Mouse (Mus musculus): ENCODE results near the gene Gm15446. TPM values are rescaled to one million over a fixed set of nuclear protein-coding genes. Genes with fewer than 3 reads are reported as not detected.
A peak's percentile ranks its signal among the peaks of the same experiment; 100 is the strongest.
"Not testable (repeated sequence)": the region's sequence is repeated elsewhere in the genome, so short reads cannot be mapped to it uniquely, and the experiment has no call there.

The Gm15446 gene
- 0.16 and 0.47 TPM in 2 replicates for polyA plus RNA-seq (2015; fragmentation: Nextera tagmentation; extraction: Ambion mirVana)

DNA sequence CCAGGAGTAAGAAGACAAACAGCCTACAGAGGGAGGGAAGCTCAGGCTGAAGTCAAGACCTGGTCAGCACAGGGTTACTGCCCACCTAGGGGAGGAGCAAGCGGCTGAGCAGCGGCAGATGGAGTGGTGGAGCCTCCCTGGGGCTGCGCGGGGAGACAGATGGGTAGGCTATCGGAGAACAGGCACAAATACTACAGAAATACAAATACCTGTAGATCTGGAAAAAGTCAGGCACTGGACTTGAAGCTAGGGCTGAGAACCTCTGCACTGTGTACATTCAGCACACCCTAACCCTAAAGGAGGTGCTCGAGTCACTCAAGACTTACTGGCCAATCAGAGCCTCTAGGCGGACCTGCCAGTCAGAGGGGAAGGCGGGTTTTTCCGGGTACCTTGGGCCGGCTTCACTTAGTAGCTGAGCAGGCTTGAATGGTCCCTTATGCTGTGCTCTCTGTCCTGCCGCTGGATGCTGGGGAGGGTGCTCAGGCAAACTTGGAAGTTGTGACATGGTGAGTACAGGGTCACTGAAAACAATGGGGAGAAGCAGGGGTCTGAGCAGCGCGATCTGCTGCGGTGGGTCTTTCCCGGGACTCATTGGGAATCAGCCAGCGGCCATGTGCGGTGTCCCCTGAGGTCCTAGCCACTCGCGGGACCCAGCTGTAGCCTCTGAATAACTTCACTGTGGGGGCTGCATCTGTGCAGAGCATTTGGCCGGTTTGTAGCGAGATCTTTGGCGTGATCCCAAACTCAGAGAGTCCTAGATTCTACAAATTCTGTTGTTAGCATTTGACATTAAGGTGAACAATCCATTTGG is at the start of gene Gm15446:
Gene Gm15446, plus strand, starts transcription at position 140 of the 811 bp plus-strand sequence.
- peak within 1 kb of the TSS; percentile 29; the same call in 1 of the 2 replicates for H3K27ac ChIP-seq
- peak within 1 kb of the TSS; percentile 70 for H3K4me3 ChIP-seq (replicated peaks)
- peak; percentile 99 for ATAC-seq (ENCODE audit: low read depth)

GRCm38 (mm10) chr5:109924129-109924528 is 929 bp downstream of the Gm15446 start:
- H3K27ac ChIP-seq; ATAC-seq (ENCODE audit: low read depth); H3K9me3 ChIP-seq (replicated peaks); H3K36me3 ChIP-seq; H3K27me3 ChIP-seq; DNase-seq: not testable (repeated sequence)
- peak overlapping the region; percentile 70 for H3K4me3 ChIP-seq (replicated peaks)
- 14% methylated on average over 2 of the region's 2 CpGs for WGBS (ENCODE audit: insufficient replicate concordance)
- peak overlapping the region; percentile 68 for H3K4me2 ChIP-seq
- H3K4me1 ChIP-seq (replicated peaks): peaks cover 16% of the 10 kb centered on the region
- peak overlapping the region; percentile 76 for H3K9ac ChIP-seq

More for the DNA sequence above, at the start of gene Gm15446:
- Histone ChIP-seq H3K4me1 (replicated peaks) (peaks cover 16% of the 10 kb centered on the region), H3K9ac (peak within 1 kb of the TSS; percentile 76), H3K4me2 (peak within 1 kb of the TSS; percentile 68)
- not testable (repeated sequence) for H3K36me3 ChIP-seq; H3K9me3 ChIP-seq (replicated peaks); H3K27me3 ChIP-seq
- under 1% methylated on average over 22 of the region's 22 CpGs for WGBS (ENCODE audit: insufficient replicate concordance)
- DNase-seq: peak; percentile 81

DNA sequence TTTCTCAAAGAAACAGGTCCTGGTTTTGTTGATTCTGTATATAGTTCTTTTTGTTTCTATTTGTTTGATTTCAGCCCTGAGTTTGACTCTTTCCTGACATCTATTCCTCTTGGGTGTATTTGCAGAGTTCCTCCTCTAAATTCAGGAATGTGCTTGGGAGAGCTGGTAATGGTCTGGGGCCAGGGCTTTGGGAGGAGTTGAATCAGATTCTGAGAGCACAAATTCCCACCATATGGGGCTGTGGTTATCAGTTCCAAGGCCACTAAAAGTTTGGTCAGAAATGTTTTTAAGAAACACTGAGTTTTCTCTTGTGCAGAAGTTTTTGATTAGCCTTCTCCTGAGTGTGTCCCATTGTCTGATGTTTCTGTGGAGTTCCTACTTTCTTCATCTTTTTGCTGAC is 1.7 kb downstream of the Gm15446 start:
- Histone ChIP-seq H3K9ac (no peak overlapping the region), H3K27me3 (no peaks in the 10 kb centered on the region), H3K4me3 (replicated peaks) (no peak overlapping the region), H3K9me3 (replicated peaks) (no peaks in the 10 kb centered on the region), H3K27ac (no peak overlapping the region), H3K36me3 (no peaks in the 10 kb centered on the region), H3K4me1 (replicated peaks) (peaks cover 16% of the 10 kb centered on the region), H3K4me2 (no peak overlapping the region)
- no peak for DNase-seq
- ATAC-seq (ENCODE audit: low read depth): no peak

- H3K4me2 ChIP-seq: no peak overlapping the region
- no peak overlapping the region for H3K9ac ChIP-seq
- DNase-seq (no peak), ATAC-seq (ENCODE audit: low read depth) (no peak)
- H3K9me3 ChIP-seq (replicated peaks): no peaks in the 10 kb centered on the region
- no peak overlapping the region for H3K27ac ChIP-seq
- WGBS (ENCODE audit: insufficient replicate concordance): no CpG with 5 or more reads among the region's 1 CpGs
- H3K4me1 ChIP-seq (replicated peaks): no peaks in the 10 kb centered on the region
- H3K36me3 ChIP-seq: no peaks in the 10 kb centered on the region
- no peak overlapping the region for H3K4me3 ChIP-seq (replicated peaks)
- H3K27me3 ChIP-seq: no peaks in the 10 kb centered on the region
These were observed 27.1 kb downstream of the Gm15446 start for GRCm38 (mm10) chr5:109950281-109950680.

DNA sequence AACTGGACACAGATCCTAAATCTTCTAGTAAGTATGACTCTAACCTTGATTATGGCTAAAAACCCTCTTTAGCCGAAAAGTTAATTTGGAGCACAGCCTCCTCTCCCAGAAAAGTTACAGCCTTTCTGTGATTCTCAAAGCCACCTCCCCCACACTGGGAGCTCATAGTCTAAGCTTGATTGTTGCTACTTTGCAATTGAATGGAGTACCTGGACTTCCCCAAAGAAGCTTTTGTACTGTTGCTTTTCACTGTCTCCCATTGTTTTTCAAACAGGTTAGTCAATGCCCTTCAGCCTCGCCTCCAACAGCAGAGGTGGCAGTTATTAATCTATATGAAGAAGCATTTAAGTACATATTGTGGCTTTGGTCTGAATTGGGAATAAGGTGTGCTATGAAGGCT is 57.5 kb downstream of the Gm15446 start:
- H3K4me2 ChIP-seq; H3K4me3 ChIP-seq (replicated peaks); H3K9ac ChIP-seq; H3K4me1 ChIP-seq (replicated peaks); H3K9me3 ChIP-seq (replicated peaks); H3K27ac ChIP-seq; ATAC-seq (ENCODE audit: low read depth); H3K27me3 ChIP-seq; H3K36me3 ChIP-seq; DNase-seq: not testable (repeated sequence)
- WGBS (ENCODE audit: insufficient replicate concordance): no CpG with 5 or more reads among the region's 2 CpGs

Other genes starting within 250 kb of the Gm15446 start
- 0.63 and 0.72 TPM in 2 replicates for gene 5430403G16Rik, start 232.4 kb upstream of the Gm15446 start, polyA plus RNA-seq (2015; fragmentation: Nextera tagmentation; extraction: Ambion mirVana)
- gene 4930522L14Rik, start 171.5 kb upstream of the Gm15446 start, polyA plus RNA-seq (2015; fragmentation: Nextera tagmentation; extraction: Ambion mirVana): 4.5 and 5.1 TPM in 2 replicates
- gene Zfp932, start 73.1 kb downstream of the Gm15446 start, polyA plus RNA-seq (2015; fragmentation: Nextera tagmentation; extraction: Ambion mirVana): 8.9 and 9.7 TPM in 2 replicates
- gene Gm17655, start 149.1 kb downstream of the Gm15446 start, polyA plus RNA-seq (2015; fragmentation: Nextera tagmentation; extraction: Ambion mirVana): 1.4 and 1.5 TPM in 2 replicates
- 1.1 and 1.6 TPM in 2 replicates for gene Gm35315, start 171.0 kb downstream of the Gm15446 start, polyA plus RNA-seq (2015; fragmentation: Nextera tagmentation; extraction: Ambion mirVana)
- gene Plcxd1, start 176.6 kb downstream of the Gm15446 start, polyA plus RNA-seq (2015; fragmentation: Nextera tagmentation; extraction: Ambion mirVana): 0.25 and 0.36 TPM in 2 replicates
- 9.5 and 10.0 TPM in 2 replicates for gene Gtpbp6, start 184.8 kb downstream of the Gm15446 start, polyA plus RNA-seq (2015; fragmentation: Nextera tagmentation; extraction: Ambion mirVana)
- gene Zfp605, start 186.7 kb downstream of the Gm15446 start, polyA plus RNA-seq (2015; fragmentation: Nextera tagmentation; extraction: Ambion mirVana): 1.3 and 1.7 TPM in 2 replicates
- gene Chfr, start 212.4 kb downstream of the Gm15446 start, polyA plus RNA-seq (2015; fragmentation: Nextera tagmentation; extraction: Ambion mirVana): 22.2 and 26.1 TPM in 2 replicates